Mouse (Mus musculus): ENCODE data around the gene Tcl1b5. TPM values are rescaled to one million over a fixed set of nuclear protein-coding genes. Genes with fewer than 3 reads are reported as not detected.

Tcl1b5 gene
- polyA plus RNA-seq (2014; fragmentation: Illumina TruSeq; extraction: RNeasy Lipid Tissue Mini Kit (QIAGEN cat#74804); ENCODE audit: insufficient read depth, low read depth, low replicate concordance), result not detected

DNA sequence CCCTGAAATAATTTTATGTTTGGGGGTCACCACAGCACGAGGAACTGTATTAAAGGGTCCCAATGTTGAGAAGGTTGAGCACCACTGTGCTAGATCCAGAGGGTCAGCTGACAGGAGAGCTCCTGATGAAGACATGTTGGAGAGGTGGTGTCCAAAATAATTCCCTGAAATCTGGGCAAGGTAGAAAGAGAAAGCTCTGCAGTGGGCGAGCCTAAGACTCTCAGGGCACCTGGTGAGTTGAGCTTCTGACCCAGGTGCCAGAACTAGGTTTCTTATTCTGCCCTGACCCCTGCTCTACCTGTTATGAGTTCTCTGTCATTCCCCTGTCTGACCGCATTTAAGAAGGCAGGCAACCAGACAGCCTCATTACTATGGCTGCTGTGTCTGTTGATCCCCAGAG lies at the start of gene Tcl1b5:
Tcl1b5 (plus strand) TSS at position 301 of the 400 bp plus-strand sequence.

DNA sequence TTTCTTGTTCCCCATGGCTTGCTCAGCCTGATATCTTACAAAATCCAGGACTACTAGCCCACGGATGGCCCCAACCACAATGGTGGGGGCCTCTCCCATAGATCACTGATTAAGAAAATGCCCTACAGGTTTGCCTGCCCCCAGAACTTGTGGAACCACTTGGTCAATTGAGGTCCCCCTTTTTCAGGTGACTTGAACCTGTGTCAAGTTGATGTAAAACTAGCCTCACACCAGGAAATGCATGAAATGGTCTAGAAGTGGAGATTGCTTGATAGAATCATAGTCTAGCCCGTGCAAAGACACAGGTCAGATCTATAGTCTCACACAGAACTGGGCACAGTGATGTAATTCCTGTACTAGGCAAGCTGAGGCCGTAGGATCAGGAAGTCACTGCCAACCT lies 30.4 kb upstream of the Tcl1b5 start, which contains the start of gene Tcl1b2:
Tcl1b2 (plus strand) TSS at position 301 of the 400 bp plus-strand sequence.

DNA sequence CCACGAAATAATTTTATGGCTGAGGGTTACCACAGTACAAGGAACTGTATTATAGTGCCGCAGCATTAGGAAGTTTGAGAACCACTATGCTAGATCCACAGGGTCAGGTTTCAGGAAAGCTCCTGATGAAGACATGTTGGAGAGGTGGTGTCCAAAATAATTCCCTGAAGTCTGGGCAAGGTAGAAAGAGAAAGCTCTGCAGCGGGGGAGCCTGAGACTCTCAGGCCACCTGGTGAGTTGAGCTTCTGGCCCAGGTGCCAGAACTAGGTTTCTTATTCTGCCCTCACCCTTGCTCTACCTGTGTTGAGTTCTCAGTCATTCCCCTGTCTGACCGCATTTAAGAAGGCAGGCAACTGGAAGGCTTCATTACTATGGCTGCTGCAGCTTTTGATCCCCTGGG lies 16.8 kb upstream of the Tcl1b5 start, which contains the start of gene Tcl1b1:
Tcl1b1 (plus strand) TSS at position 301 of the 400 bp plus-strand sequence.

DNA sequence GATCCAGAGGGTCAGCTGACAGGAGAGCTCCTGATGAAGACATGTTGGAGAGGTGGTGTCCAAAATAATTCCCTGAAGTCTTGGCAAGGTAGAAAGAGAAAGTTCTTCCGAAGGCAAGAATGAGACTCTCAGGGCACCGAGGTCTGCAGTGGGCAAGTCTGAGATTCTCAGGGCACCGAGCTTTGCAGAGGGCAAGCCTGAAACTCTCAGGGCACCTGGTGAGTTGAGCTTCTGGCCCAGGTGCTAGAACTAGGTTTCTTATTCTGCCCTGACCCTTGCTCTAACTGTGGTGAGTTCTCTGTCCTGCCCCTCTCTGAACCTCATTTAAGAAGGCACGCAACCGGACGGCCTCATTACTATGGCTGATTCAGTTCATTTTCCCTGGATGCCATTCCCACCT lies 14.6 kb downstream of the Tcl1b5 start, which contains the start of gene Tcl1b3:
Tcl1b3 (plus strand) TSS at position 301 of the 400 bp plus-strand sequence.

DNA sequence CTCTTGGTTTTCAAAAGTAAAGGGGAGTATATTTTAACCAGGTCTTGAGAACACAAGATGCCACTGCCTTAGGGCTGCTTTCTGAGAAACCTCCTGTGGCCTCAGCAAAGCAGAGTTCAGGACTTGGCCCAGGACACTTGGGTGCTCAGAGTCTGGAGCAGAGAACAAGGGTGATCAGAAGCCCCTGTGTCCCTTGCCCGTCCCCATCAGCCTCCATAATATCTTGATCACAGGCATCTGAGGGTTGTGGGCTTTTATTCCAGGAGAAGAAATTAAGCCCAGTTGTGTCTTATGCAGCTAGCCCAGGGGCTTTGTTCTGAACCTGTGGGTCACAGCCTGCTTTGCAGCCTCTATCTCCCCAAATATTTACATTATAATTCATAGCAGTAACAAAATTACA lies 25.5 kb downstream of the Tcl1b5 start, which contains the start of gene Tcl1b4:
Tcl1b4 (plus strand) TSS at position 301 of the 400 bp plus-strand sequence.

DNA sequence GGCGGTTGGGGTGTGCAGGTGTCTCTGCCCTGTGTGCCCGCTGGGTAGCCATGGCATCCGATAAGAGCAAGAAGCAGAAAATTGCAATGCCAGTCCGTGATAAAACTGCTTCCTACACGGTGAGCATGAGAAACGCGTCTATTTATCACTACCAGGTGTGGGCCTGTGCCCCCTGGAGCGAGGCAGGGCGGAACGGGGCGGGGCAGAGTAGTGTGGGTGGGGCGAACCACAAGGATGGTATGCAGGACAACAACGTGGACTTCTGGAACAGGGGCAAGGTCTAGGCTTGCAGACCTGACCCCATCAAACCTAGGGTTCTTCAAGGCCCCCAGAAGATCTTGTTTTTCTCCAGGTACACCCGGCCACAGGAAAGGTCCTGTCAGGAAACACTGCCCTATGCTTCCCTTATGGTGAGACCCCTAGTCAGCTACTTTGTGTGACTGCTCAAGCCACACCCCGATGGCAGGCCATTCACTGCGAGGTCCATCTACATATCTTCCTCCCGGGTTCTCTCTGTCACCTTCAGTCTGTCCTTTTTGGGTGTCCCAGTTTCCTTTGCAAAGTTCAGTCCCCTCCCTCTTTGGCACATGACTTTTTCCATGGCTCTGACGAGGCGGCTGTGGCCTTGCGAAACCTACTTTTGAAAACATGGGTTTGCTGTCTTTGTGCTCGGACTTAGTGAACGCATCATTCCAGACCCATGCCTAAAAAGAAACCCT lies 46.6 kb downstream of the Tcl1b5 start, which contains the start of gene Tcl1:
Tcl1 (minus strand) TSS at position 193 of the 719 bp plus-strand sequence.

Other genes with a start within 250 kb of the Tcl1b5 start
- 1.1 TPM for gene Syne3, start 166.5 kb upstream of the Tcl1b5 start, polyA plus RNA-seq (2014; fragmentation: Illumina TruSeq; extraction: RNeasy Lipid Tissue Mini Kit (QIAGEN cat#74804); ENCODE audit: insufficient read depth, low read depth, low replicate concordance)
- 42.4 TPM for gene Glrx5, start 143.7 kb upstream of the Tcl1b5 start, polyA plus RNA-seq (2014; fragmentation: Illumina TruSeq; extraction: RNeasy Lipid Tissue Mini Kit (QIAGEN cat#74804); ENCODE audit: insufficient read depth, low read depth, low replicate concordance)
- not detected for gene Tcl1b2, start 30.3 kb upstream of the Tcl1b5 start, polyA plus RNA-seq (2014; fragmentation: Illumina TruSeq; extraction: RNeasy Lipid Tissue Mini Kit (QIAGEN cat#74804); ENCODE audit: insufficient read depth, low read depth, low replicate concordance)
- not detected for gene Tcl1b1, start 16.7 kb upstream of the Tcl1b5 start, polyA plus RNA-seq (2014; fragmentation: Illumina TruSeq; extraction: RNeasy Lipid Tissue Mini Kit (QIAGEN cat#74804); ENCODE audit: insufficient read depth, low read depth, low replicate concordance)
- gene Tcl1b3, start 14.7 kb downstream of the Tcl1b5 start, polyA plus RNA-seq (2014; fragmentation: Illumina TruSeq; extraction: RNeasy Lipid Tissue Mini Kit (QIAGEN cat#74804); ENCODE audit: insufficient read depth, low read depth, low replicate concordance), result not detected
- not detected for gene Tcl1b4, start 25.6 kb downstream of the Tcl1b5 start, polyA plus RNA-seq (2014; fragmentation: Illumina TruSeq; extraction: RNeasy Lipid Tissue Mini Kit (QIAGEN cat#74804); ENCODE audit: insufficient read depth, low read depth, low replicate concordance)
- gene Tcl1, start 46.4 kb downstream of the Tcl1b5 start, polyA plus RNA-seq (2014; fragmentation: Illumina TruSeq; extraction: RNeasy Lipid Tissue Mini Kit (QIAGEN cat#74804); ENCODE audit: insufficient read depth, low read depth, low replicate concordance), result not detected
- not detected for gene Tunar, start 157.5 kb downstream of the Tcl1b5 start, polyA plus RNA-seq (2014; fragmentation: Illumina TruSeq; extraction: RNeasy Lipid Tissue Mini Kit (QIAGEN cat#74804); ENCODE audit: insufficient read depth, low read depth, low replicate concordance)

Data from lung, adult 10 weeks (tissue).